Mouse (Mus musculus): ENCODE measurements at regions not wholly inside any gene's neighbourhood (a gene's known extent, or its start where the extent isn't known, plus 50 kb on each side); places are given as distances from the start of the nearest gene placed in this dataset.

DNA sequence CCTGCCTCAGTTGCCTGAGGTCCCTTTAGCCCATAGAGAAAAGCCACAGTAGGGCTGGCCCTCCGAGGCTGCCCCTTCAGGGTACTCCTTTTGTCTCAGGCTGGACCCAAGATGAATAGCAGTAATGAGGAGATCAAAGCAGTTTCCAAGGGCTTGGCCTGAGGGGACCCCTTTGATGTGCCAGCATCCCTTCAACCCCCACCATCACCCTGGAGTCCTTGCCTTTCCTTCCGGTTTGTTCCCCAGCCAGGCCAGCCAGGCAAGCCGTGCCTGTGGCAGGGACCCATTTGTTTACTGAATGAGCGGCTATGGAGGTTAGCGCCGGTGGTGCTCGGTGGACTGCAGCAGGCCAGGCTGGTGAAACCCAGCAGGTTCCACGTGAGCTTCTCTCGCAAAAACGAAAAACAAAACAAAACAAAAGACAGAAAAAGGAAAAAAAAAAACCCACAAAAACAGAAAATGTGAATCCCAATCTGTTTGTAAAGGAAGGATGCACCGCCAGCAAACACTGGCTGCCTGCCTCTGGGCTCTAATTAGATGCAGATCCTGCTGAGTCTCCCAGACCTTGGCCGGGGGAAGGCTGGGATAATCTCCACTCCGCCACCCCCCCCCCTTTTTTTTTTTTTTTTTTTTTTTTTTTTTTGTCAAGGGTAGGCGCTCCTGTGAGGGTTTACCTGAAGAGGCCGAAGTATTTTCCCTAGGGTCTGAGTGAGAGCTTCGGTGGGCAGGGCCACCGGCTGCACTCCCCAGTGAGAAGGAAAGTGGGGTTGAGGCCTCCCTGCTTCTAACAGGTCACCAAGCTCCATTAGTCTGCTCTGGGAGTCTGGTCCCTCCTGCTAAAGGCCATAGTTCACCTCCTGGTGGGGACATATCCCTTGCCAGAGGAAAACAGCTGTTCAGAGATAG, 127.8 kb upstream of the Bcor start:
- 12% methylated on average over 16 of the region's 17 CpGs for WGBS
- no peak for ATAC-seq (ENCODE audit: insufficient read depth, low FRiP score, low TSS enrichment)
- Histone ChIP-seq H3K27me3 (ENCODE audit: control insufficient read depth, insufficient read depth, low read length) (0 out of 2 replicates have a peak, but pooled peaks cover 4% of the 10 kb centered on the region), H3K4me3 (ENCODE audit: low read depth, low read length) (no peak overlapping the region), H3K4me2 (ENCODE audit: low read depth) (no peak overlapping the region), H3K9ac (ENCODE audit: low read length) (no peak overlapping the region), H3K9me3 (ENCODE audit: control insufficient read depth, low read length) (no peaks in the 10 kb centered on the region), H3K4me1 (ENCODE audit: control insufficient read depth, insufficient read depth, low read length) (no peaks in the 10 kb centered on the region), H3K36me3 (ENCODE audit: control insufficient read depth, insufficient read depth, low read length) (no peaks in the 10 kb centered on the region), H3K27ac (ENCODE audit: low read depth, low read length) (no peak overlapping the region)
- peak; percentile 24 for DNase-seq (ENCODE audit: low spot score)

DNA sequence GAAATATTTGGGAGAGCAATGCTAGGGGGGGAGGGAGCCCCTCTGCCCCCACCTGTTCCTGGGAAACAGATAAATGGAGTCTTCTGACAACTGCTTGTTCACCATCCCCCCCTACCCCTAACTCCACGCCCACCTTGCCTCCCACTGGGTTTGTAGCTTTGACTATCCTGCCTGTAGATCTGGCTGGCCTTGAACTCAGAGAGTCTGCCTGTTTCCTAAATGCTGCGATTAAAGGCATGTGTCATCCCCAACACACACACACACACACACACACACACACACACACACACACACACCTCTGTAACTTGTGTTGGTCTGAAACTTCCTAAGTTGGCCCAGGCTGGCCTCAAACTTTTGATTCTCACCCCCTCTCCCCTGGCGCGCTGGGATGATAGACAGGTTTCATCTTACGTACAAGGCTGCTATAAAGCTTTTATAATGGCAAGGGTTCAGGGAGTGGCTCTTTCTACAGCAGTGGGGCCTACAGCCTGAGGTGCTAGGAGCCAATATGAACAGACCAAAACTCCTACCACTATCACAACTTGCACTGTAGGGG, 128.5 kb upstream of the Bcor start:
- no peaks in the 10 kb centered on the region for H3K9me3 ChIP-seq (ENCODE audit: control insufficient read depth, low read length)
- ATAC-seq (ENCODE audit: insufficient read depth, low FRiP score, low TSS enrichment), result no peak

DNA sequence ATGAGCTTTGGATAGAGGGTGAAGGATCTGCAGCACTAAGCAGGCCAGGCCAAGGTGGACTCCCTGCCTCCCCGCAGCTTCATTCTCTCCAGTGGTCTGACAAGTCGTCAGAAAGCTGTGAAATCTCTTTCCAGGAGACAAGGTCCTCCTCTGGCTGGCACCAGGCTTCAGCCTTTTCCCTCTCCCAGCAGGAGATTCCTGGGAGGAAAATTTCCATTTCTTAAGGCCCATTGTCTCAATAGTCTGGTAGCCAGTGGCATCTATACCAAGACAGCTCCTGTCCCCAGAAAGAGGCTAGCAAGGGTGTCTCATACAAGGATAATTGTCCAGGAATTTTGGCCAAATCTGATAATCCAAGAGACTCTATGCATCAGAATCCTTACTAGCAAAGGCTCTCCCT, 133.0 kb upstream of the Bcor start:
- Histone ChIP-seq H3K27ac (ENCODE audit: low read depth, low read length) (no peak overlapping the region), H3K9me3 (ENCODE audit: control insufficient read depth, low read length) (no peaks in the 10 kb centered on the region), H3K4me1 (ENCODE audit: control insufficient read depth, insufficient read depth, low read length) (no peaks in the 10 kb centered on the region), H3K9ac (ENCODE audit: low read length) (no peak overlapping the region), H3K36me3 (ENCODE audit: control insufficient read depth, insufficient read depth, low read length) (no peaks in the 10 kb centered on the region), H3K4me2 (ENCODE audit: low read depth) (no peak overlapping the region), H3K4me3 (ENCODE audit: low read depth, low read length) (no peak overlapping the region), H3K27me3 (ENCODE audit: control insufficient read depth, insufficient read depth, low read length) (no peaks in the 10 kb centered on the region)
- no peak for ATAC-seq (ENCODE audit: insufficient read depth, low FRiP score, low TSS enrichment)
- WGBS, result 17% methylated on average over 2 of the region's 2 CpGs
- no peak for DNase-seq (ENCODE audit: low spot score)

More for the DNA sequence above, 128.5 kb upstream of the Bcor start:
- H3K4me3 ChIP-seq (ENCODE audit: low read depth, low read length), result no peak overlapping the region
- H3K4me1 ChIP-seq (ENCODE audit: control insufficient read depth, insufficient read depth, low read length), result no peaks in the 10 kb centered on the region
- 0 out of 2 replicates have a peak, but pooled peaks cover 4% of the 10 kb centered on the region for H3K27me3 ChIP-seq (ENCODE audit: control insufficient read depth, insufficient read depth, low read length)
- no peaks in the 10 kb centered on the region for H3K36me3 ChIP-seq (ENCODE audit: control insufficient read depth, insufficient read depth, low read length)
- 42% methylated on average over 5 of the region's 5 CpGs for WGBS
- no peak overlapping the region for H3K4me2 ChIP-seq (ENCODE audit: low read depth)
- DNase-seq (ENCODE audit: low spot score), result no peak
- no peak overlapping the region for H3K27ac ChIP-seq (ENCODE audit: low read depth, low read length)
- no peak overlapping the region for H3K9ac ChIP-seq (ENCODE audit: low read length)

DNA sequence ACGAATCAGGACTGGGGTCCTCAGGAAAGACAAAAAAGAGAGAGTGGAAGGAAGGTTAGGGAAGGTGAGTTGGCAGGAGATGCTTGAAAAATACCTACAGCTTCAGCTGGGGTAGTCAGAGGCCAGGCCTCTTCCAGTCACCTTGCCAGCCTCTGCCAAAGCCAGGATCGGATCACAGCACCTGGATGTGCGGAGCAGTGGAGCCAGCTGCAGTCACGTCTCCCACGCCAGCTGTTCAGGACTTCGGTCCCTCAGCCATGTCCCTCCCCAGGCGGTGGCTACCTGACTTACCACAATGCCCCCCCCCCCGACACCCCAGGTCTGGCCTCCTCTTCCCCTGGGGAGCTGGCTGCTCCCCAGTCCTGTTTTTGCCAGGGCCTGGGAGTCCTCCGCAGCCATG, 134.3 kb upstream of the Bcor start:
- 76% methylated on average over 9 of the region's 9 CpGs for WGBS
- Histone ChIP-seq H3K9me3 (ENCODE audit: control insufficient read depth, low read length) (no peaks in the 10 kb centered on the region), H3K4me1 (ENCODE audit: control insufficient read depth, insufficient read depth, low read length) (no peaks in the 10 kb centered on the region), H3K4me2 (ENCODE audit: low read depth) (no peak overlapping the region), H3K27ac (ENCODE audit: low read depth, low read length) (no peak overlapping the region), H3K4me3 (ENCODE audit: low read depth, low read length) (no peak overlapping the region), H3K27me3 (ENCODE audit: control insufficient read depth, insufficient read depth, low read length) (no peaks in the 10 kb centered on the region), H3K36me3 (ENCODE audit: control insufficient read depth, insufficient read depth, low read length) (no peaks in the 10 kb centered on the region), H3K9ac (ENCODE audit: low read length) (no peak overlapping the region)
- DNase-seq (ENCODE audit: low spot score) (no peak), ATAC-seq (ENCODE audit: insufficient read depth, low FRiP score, low TSS enrichment) (no peak)

DNA sequence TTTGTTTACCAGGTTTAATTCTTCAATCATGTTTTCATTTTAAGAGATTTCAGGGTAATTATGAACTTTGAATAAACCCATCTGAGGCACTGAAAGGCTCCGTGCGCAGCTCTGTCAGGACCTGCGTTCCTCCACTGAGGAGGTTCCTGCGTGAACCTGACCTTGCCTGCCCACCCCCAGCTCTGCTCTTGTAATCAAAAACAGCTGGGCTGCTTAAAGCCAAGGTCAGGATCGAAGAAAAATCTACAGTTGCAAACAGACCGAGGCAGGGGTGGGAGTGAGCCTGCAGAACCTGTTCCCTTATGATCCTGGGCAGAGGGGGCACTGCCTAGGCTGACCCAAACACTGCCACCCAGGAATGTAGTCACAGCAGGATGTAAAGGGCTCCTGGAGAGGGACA, 134.8 kb upstream of the Bcor start:
- Histone ChIP-seq H3K27me3 (ENCODE audit: control insufficient read depth, insufficient read depth, low read length) (no peaks in the 10 kb centered on the region), H3K4me1 (ENCODE audit: control insufficient read depth, insufficient read depth, low read length) (no peaks in the 10 kb centered on the region), H3K4me2 (ENCODE audit: low read depth) (no peak overlapping the region), H3K9me3 (ENCODE audit: control insufficient read depth, low read length) (no peaks in the 10 kb centered on the region), H3K27ac (ENCODE audit: low read depth, low read length) (no peak overlapping the region), H3K4me3 (ENCODE audit: low read depth, low read length) (no peak overlapping the region), H3K9ac (ENCODE audit: low read length) (no peak overlapping the region), H3K36me3 (ENCODE audit: control insufficient read depth, insufficient read depth, low read length) (no peaks in the 10 kb centered on the region)
- ATAC-seq (ENCODE audit: insufficient read depth, low FRiP score, low TSS enrichment) (no peak), DNase-seq (ENCODE audit: low spot score) (peak; percentile 41)
- 44% methylated on average over 6 of the region's 6 CpGs for WGBS

DNA sequence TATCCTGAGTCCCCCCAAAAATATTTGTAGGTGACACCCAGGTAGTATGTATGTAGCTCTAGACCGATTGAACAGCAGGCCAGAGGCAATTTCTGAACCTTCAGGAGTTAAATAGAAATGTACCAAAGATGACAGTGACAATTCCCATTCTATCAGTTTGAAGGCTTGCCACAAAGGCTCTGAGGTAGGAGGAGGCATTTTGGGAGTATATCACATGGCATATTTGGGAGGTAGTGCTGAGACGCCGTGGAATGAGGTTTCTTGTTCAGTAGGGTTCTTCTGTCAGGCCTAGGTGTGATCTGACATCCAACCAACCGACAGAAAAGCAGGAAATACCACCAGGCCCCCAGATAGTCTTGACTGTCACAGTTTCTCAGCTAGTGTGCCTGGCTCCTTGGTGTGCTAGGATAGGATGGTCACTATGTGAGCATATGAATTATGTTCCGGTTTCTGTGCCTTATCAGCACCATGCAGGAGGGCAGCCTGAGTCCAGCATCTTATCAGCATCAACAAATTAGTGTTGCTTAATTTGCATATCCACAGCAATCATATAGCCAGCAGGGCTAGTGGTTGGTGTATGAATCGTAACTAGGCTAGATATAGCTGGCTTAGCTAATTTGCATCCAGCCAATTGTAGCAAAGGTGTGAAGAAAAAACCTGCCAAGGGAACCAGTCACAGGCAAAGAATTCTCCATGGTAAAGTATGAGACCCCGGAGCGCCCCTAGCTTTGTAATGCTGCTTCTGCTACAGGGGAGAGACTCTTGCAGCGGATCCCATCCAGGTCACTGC, 136.3 kb upstream of the Bcor start:
- Histone ChIP-seq H3K4me1 (ENCODE audit: control insufficient read depth, insufficient read depth, low read length) (no peaks in the 10 kb centered on the region), H3K27ac (ENCODE audit: low read depth, low read length) (no peak overlapping the region), H3K9ac (ENCODE audit: low read length) (no peak overlapping the region), H3K4me2 (ENCODE audit: low read depth) (no peak overlapping the region), H3K9me3 (ENCODE audit: control insufficient read depth, low read length) (no peaks in the 10 kb centered on the region), H3K27me3 (ENCODE audit: control insufficient read depth, insufficient read depth, low read length) (no peaks in the 10 kb centered on the region), H3K4me3 (ENCODE audit: low read depth, low read length) (no peak overlapping the region), H3K36me3 (ENCODE audit: control insufficient read depth, insufficient read depth, low read length) (no peaks in the 10 kb centered on the region)
- no peak for ATAC-seq (ENCODE audit: insufficient read depth, low FRiP score, low TSS enrichment)
- WGBS, result 76% methylated on average over 9 of the region's 9 CpGs
- no peak for DNase-seq (ENCODE audit: low spot score)

DNA sequence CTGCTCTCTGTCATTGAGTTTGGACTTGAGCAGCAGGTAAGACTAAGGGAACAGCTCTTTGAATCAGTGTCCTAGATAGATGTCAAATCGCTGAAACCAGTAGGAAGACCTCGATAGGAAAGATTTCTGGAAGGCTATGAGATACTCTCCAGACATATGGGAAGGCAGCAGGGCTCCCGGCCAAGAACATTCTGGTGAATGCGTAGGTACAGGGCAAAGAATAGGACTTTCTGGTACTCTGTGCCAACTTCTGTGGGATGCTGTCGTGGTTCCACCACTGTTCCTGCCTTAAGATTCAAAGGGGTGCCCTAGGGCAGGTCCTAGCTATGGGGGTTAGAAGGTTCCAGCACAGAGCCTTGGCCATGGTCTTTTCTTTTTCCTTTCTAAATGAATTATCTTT, 138.5 kb upstream of the Bcor start:
- Histone ChIP-seq H3K4me3 (ENCODE audit: low read depth, low read length) (no peak overlapping the region), H3K4me2 (ENCODE audit: low read depth) (no peak overlapping the region), H3K4me1 (ENCODE audit: control insufficient read depth, insufficient read depth, low read length) (no peaks in the 10 kb centered on the region), H3K9ac (ENCODE audit: low read length) (no peak overlapping the region), H3K36me3 (ENCODE audit: control insufficient read depth, insufficient read depth, low read length) (no peaks in the 10 kb centered on the region), H3K27me3 (ENCODE audit: control insufficient read depth, insufficient read depth, low read length) (no peaks in the 10 kb centered on the region), H3K9me3 (ENCODE audit: control insufficient read depth, low read length) (no peaks in the 10 kb centered on the region), H3K27ac (ENCODE audit: low read depth, low read length) (no peak overlapping the region)
- no peak for DNase-seq (ENCODE audit: low spot score)
- ATAC-seq (ENCODE audit: insufficient read depth, low FRiP score, low TSS enrichment), result no peak
- 89% methylated on average over 5 of the region's 5 CpGs for whole genome bisulfite sequencing

DNA sequence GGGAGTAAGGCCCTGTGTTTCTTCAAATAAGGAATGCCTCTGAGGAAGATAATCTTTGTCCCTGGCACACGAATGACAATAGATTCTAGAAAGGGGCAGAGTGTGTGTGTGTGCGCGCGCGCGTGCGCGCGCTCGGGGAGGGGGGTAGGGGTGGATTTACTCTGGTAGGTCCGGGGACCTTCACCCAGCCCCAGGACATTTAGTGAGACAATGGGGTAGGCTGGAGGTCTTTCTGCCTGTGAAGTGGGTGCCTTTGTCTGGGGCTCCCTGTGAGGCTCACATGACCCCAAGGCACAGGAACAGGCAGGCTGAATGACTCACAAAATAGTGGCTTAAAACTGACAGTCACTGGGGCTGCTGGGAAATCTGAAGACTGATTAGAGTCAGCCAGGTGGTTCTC, 139.1 kb upstream of the Bcor start:
- Histone ChIP-seq H3K4me3 (ENCODE audit: low read depth, low read length) (no peak overlapping the region), H3K4me2 (ENCODE audit: low read depth) (no peak overlapping the region), H3K27me3 (ENCODE audit: control insufficient read depth, insufficient read depth, low read length) (no peaks in the 10 kb centered on the region), H3K36me3 (ENCODE audit: control insufficient read depth, insufficient read depth, low read length) (no peaks in the 10 kb centered on the region), H3K27ac (ENCODE audit: low read depth, low read length) (no peak overlapping the region), H3K9ac (ENCODE audit: low read length) (no peak overlapping the region), H3K4me1 (ENCODE audit: control insufficient read depth, insufficient read depth, low read length) (no peaks in the 10 kb centered on the region), H3K9me3 (ENCODE audit: control insufficient read depth, low read length) (no peaks in the 10 kb centered on the region)
- ATAC-seq (ENCODE audit: insufficient read depth, low FRiP score, low TSS enrichment), result no peak
- DNase-seq (ENCODE audit: low spot score), result no peak
- 77% methylated on average over 11 of the region's 11 CpGs for WGBS

Data from neural tube, embryonic 11.5 days (tissue).